Mouse (Mus musculus) liver, adult 10 weeks (tissue): Measurements from ENCODE around the gene Ccdc155. TPM values are rescaled to one million over a fixed set of nuclear protein-coding genes. Genes with fewer than 3 reads are reported as not detected.

ENCODE experiments used
- polyA plus RNA-seq: library from polyadenylated mRNA; stranded (reverse); fragments of 350-450 nt; fragmentation: Illumina TruSeq; extraction: RNeasy Lipid Tissue Mini Kit (QIAGEN cat#74804); gene quantifications from one replicate; pipeline ENCODE4 v1.2.3, GENCODE M21; 2014; ENCODE audit warnings: low read depth, low replicate concordance

Gene Ccdc155
- polyA plus RNA-seq = not detected

DNA sequence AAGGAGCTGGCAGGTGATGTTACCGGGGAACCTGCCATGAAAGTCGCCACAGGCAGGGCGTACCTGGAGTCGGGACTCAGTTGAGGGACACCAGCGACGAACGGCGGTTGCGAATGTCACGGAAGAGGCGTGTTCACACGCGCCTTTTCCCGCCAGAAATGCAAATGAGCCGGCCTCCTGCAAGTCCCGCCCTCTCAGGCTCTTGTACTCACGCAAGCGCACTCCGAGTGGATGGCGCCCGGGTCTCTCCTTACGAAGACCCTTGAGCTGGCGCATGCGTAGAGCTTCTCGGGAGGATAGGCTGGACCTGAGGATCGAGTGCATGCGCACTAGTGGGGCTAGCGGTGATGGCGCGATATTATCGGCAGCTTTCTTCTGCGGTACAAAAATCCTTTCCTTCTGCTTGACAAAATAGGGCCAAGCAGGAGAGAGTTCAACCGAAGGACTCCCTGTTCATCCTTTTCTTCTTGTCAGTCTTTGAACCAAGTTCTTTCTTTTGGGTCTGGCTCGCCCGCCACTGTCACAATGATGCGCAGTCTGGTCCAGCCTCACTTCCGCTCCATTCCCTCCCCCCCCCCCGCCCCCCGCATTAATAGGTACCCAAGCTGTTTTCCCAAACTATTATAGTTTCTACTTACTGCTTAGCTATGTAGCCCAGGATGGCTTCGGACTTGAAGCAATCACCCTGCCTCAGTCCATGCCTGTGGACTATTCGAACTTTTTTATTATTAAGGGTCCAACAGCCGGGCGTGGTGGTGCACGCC, at the start of gene Ccdc155:
Gene Ccdc155, minus strand, starts transcription at position 513 of the 764 bp plus-strand sequence.

DNA sequence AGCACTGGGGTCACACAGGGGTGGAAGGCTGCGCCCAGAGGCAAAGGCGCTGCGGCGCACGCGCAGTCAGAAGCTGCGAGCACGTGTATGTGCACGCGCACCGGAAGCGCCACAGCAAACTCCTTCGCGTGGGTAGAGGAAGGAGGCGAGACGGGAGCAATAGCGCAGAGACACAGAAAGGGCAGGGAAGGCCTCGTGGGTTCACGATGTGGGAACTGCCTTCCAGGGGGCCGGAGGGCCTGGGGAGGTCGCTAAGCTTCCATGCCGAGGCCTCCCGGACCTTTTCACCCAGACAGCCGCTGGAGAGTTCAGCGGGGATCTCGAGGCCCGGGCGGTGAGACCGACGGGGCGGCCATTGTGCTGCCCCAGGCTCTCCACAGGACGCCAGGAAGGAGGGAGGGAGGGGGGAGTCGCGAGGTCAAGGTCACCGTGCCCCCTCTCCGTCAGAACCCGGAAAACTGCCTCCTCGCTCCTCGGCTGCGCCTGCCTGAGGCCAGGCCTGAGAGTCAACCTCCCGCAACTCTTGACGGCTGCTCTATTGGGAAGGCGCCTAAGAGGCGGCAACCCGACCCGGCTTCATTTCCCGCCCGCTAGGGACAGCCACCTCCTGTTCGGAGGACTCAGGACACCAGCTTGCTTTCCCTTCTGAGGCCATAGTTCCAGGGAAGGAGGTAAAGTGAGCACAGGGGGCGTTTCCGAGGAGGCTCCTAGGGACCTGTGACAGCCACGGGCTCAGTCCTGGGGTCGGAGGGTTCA, 36.1 kb upstream of the Ccdc155 start, which contains the start of gene Slc6a16:
Gene Slc6a16, plus strand, starts transcription at position 453 of the 756 bp plus-strand sequence.

DNA sequence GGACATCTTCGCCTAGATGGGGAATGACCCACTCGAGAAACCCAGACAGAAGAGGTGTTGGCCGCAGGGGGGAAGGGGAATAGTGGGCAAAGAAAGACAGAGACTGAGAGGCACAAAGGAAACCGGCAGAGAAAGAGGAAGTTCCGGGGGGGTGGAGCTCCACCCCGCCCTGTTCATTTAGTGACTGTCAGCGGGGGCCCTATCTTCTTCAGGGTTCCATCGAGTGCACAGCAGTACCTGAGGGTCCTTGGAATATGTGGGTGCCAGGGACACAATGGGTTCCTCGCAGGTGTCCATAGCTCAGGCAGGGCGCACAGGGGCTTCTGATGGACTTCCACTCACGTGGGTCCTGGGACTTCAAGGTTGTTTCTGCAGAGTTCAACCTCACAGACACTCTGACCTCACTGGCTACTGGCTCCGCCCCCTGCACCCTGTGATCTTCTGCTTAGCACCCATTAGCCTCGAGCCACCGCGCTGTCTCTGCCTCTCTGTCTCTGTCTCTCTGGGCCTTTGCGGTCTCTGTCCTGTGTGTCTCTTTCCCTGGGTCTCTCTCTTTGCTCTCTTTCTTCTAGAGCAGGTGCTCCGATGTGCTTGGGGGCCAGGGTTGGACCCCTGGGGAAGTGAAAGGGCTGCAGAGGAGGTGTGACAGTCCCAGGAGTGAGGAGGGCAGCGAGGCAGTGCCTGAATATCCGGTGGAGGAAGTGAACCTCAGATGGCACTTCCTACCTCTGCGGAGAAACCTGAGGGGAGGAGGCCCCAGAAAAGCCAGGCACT, 34.2 kb upstream of the Ccdc155 start, which contains the start of gene Cd37:
Gene Cd37, minus strand, starts transcription at position 393 of the 774 bp plus-strand sequence.

DNA sequence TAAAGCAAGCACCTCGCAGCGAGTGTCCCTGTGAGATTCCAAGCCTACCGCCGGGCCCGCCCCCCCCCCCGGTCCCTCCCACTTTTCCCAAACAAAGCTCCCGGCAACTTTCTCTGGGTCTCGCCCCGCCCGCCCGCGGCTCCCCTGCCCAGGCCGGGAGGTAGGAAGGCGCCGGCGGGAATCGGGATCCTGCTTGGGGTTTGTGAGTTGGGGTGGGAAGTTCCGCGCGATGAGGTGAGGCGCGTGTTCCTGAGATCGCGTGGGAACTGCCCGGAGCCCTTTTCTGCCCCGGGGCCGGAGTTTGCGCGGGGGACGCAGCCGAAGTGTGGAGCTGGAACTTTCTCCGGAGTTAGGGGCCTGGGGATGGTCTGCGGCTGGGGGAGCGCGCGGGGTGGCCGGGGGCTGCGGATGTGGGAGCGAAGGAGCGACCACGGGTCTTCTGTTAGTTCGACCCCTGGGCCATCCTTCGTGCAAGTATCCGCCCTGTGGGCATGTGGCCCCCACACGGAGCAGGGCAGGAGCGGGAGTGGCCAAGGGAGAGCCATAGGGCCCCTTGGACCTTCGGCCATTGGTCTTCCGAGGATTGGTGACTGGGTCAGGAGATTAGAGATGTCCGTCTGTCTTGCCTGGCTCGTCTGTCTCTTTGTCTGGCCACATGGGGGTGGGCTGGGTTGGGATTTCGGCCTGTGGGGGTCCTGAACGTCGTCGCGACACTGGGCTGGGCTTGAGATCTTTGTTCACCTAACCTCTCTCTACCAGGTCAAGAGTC, 11.2 kb upstream of the Ccdc155 start, which contains the start of gene Tead2:
Gene Tead2, plus strand, starts transcription at position 81 of the 769 bp plus-strand sequence.

DNA sequence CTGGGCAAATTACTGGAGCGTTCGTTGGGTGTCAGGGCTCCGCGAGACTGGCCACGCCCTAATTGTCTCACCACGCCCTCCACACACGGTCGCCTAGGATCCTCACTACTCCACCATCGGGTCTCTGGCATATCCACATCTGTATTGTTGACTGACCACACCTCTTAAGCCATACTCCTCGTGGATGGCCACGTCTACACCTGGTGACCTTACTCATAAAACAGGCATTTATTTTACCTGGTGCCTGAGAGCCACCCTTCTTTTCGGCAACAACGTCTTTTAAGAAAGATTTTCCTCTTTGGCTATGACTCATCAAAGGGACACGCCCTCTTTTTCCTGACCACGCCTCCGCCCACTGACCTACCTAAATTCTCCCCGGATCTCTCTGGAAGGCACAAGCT, 7.2 kb upstream of the Ccdc155 start, which contains the start of gene Dkkl1:
Gene Dkkl1, minus strand, starts transcription at position 297 of the 401 bp plus-strand sequence.

DNA sequence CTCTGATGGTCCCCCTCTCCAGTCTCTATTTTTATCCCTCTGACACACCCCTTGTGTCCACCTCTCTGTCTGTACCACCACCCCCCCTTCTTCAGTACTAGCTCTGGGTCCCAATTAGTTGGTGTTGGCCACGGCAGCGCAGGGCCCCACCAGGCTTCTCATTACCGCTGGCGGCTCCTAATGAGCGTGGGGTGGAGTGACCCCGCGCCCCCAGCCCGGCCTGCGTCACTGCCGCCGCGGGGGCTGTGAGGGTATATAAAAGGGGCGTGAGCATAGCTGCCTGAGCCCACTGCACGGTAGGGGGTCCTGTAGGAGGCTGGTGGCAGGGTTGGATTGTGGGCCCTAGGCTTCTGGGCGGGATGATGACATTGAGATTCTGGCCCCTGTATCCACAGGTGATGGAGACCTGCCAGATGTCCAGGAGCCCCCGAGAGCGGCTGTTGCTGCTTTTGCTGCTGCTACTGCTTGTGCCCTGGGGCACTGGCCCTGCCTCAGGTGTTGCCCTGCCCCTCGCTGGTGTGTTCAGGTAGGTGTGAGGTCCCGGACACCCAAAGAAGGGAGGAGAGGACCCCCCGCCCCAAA, 23.7 kb downstream of the Ccdc155 start, which contains the start of gene Pth2:
Gene Pth2, plus strand, starts transcription at position 100 of the 582 bp plus-strand sequence.

DNA sequence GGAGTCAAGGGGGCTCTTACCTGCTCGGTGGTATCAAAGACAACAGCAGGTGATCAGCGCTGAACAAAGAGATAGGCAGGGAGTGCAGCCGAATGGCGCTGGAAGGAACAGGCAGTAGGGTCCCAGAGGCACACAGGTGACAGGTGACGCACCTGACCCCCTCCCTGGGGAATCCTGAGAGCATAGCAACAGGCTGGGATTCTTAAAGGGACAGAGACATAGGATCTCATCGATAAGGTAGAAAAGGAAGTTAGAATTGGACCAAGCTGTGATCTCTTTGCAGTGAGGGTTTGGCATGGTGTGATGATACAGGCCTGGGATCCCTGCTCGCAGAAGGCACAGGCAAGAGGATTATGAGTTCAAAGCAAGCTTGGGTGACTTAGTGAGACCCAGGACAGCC, 25.2 kb downstream of the Ccdc155 start, which contains the start of gene Gfy:
Gene Gfy, minus strand, starts transcription at position 101 of the 400 bp plus-strand sequence.

DNA sequence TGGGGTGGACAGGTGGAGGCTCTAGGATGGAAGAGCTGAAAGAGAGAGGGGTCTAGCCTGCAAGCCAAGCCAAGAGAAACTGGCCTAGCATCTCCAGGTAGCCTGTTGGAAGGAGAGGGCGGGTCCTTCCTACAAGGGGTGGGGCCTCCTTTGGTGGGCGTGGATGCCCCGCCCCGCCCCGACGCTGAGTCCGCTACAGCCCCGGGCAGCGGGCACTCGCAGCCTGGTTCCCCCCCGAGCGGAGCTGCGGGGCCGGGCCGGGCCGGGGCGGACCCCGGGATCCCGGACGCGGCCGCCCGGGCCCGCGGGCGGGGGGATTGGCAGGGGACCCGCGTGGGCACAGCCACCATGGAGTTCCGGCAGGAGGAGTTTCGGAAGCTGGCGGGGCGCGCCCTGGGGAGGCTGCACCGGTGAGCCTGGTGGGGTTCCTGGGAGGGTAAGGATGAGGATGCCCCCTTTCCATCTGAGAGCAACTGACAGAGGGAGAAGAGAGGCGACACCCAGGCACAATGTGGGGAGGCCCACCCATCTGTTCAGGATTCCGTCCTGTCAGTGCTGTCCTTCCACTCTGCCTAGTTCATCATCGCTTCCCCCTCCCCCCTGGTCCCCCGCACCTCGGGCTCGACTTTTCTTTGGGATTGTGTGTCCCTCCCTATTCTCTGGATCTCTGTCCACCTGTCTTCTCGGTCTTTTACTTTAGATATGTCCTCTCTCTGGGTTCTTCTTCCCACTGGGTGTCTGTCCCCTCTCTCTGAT, 40.8 kb downstream of the Ccdc155 start, which contains the start of gene Slc17a7:
Gene Slc17a7, plus strand, starts transcription at position 215 of the 756 bp plus-strand sequence.

DNA sequence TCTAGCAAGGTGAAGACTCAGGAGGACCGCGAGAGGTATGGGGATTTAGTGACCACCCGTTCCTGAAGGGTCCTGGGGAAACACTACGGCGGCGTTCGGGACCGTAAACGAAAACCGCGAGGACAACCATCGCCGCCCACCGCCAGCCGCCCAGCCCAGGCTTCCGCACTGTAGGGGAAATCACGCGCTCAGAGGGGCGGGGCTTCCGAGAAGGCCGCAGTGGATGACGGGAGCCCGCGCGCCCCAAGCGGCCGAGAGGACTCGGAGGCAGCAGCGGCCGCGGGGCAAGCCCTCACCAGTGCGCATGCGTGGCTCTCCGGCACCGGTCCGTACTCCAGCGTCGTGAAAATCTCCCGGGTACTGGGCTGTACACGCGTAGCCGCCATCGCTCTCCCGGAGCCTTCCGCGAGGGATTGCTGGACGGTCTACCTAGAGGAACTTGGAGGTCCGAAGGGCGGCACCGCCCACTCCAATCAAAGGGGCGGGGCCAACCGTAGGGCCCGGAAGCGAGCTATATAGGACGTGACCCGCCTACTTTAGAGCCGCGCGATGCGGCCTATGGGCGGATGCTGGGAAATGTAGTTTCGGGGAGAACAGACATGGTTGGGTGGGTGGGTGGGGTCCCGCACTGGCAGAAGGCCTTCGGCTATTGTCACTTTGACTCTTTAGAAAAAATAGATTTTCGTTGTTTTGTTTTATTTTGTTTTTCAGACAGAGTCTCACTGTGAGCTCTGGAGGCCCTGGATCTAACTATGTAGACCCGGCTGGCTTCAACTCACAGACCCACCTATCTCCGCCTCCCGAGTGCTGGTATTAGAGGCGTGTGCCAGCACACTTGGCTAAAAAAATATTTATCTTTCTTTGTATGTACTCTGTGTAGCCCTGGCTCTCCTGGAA, 50.3 kb downstream of the Ccdc155 start, which contains the start of the genes Pih1d1 and Aldh16a1:
Gene Pih1d1, plus strand, starts transcription at position 208 of the 897 bp plus-strand sequence.
Gene Aldh16a1, minus strand, starts transcription at position 489 of the 897 bp plus-strand sequence.

DNA sequence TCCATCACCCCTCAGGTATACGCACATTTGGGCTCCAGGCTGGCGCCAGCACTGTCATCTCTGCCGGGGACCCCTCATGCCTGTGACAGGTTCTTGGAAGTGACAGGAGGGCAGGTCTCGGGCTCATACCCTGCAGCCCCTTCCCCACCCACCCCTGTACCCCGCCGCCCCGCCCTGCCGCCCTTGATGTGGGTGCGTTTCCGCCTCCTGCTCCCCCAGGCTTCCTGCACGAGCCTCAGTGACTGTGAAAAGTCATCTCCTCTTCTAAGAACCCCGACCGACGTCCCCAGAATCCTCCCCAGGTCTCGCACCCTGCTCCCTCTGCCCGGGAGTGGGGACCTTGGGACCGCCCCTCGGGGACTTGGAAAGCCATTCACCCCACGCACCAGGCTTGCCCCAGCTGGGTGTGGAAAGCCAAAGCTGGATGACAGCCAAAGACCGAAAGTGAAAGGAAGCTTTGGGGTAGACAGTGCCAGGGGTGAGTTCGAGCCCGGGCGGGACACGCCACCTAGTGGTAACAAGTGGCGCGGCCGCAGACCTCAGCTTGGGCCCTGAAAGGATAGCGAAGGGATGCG, 68.6 kb downstream of the Ccdc155 start, which contains the start of the genes Gm45713 and Flt3l:
Gene Gm45713, minus strand, starts transcription at position 239 of the 575 bp plus-strand sequence.
Gene Flt3l, minus strand, starts transcription at position 440 of the 575 bp plus-strand sequence.

Other genes with a start within 250 kb of the Ccdc155 start
- not detected for gene Cpt1c, start 230.0 kb downstream of the Ccdc155 start, polyA plus RNA-seq
- 4.2 TPM for gene Prmt1, start 218.3 kb downstream of the Ccdc155 start, polyA plus RNA-seq
- 21.4 TPM for gene Irf3, start 207.2 kb downstream of the Ccdc155 start, polyA plus RNA-seq
- 0.66 TPM for gene Bcl2l12, start 206.2 kb downstream of the Ccdc155 start, polyA plus RNA-seq
- gene Scaf1, start 188.5 kb downstream of the Ccdc155 start, polyA plus RNA-seq = 1.3 TPM
- 3.7 TPM for gene Rras, start 186.9 kb downstream of the Ccdc155 start, polyA plus RNA-seq
- gene Prr12, start 152.0 kb downstream of the Ccdc155 start, polyA plus RNA-seq = 0.11 TPM
- 3.2 TPM for gene Nosip, start 142.5 kb downstream of the Ccdc155 start, polyA plus RNA-seq
- gene Prrg2, start 142.2 kb downstream of the Ccdc155 start, polyA plus RNA-seq = 2.3 TPM
- not detected for gene Rcn3, start 112.7 kb downstream of the Ccdc155 start, polyA plus RNA-seq
- 33.3 TPM for gene Fcgrt, start 101.0 kb downstream of the Ccdc155 start, polyA plus RNA-seq
- 172 TPM for gene Rps11, start 80.5 kb downstream of the Ccdc155 start, polyA plus RNA-seq
- gene Rpl13a, start 76.1 kb downstream of the Ccdc155 start, polyA plus RNA-seq = 253 TPM
- gene Gm45713, start 68.7 kb downstream of the Ccdc155 start, polyA plus RNA-seq = not detected
- gene Flt3l, start 68.5 kb downstream of the Ccdc155 start, polyA plus RNA-seq = 5.4 TPM
- 3.9 TPM for gene Pih1d1, start 50.6 kb downstream of the Ccdc155 start, polyA plus RNA-seq
- 5.2 TPM for gene Aldh16a1, start 50.3 kb downstream of the Ccdc155 start, polyA plus RNA-seq
- not detected for gene Slc17a7, start 40.9 kb downstream of the Ccdc155 start, polyA plus RNA-seq
- gene Gfy, start 25.3 kb downstream of the Ccdc155 start, polyA plus RNA-seq = not detected
- not detected for gene Pth2, start 23.9 kb downstream of the Ccdc155 start, polyA plus RNA-seq
- not detected for gene Dkkl1, start 7.3 kb upstream of the Ccdc155 start, polyA plus RNA-seq
- gene Tead2, start 10.9 kb upstream of the Ccdc155 start, polyA plus RNA-seq = 0.19 TPM
- 0.34 TPM for gene Cd37, start 34.2 kb upstream of the Ccdc155 start, polyA plus RNA-seq
- 1.2 TPM for gene Slc6a16, start 36.2 kb upstream of the Ccdc155 start, polyA plus RNA-seq
- not detected for gene Slc6a21, start 72.6 kb upstream of the Ccdc155 start, polyA plus RNA-seq
- gene Trpm4, start 128.9 kb upstream of the Ccdc155 start, polyA plus RNA-seq = not detected
- gene Hrc, start 130.4 kb upstream of the Ccdc155 start, polyA plus RNA-seq = not detected
- not detected for gene Ppfia3, start 162.1 kb upstream of the Ccdc155 start, polyA plus RNA-seq
- gene Lin7b, start 165.7 kb upstream of the Ccdc155 start, polyA plus RNA-seq = not detected
- gene Snrnp70, start 190.8 kb upstream of the Ccdc155 start, polyA plus RNA-seq = 36.2 TPM
- gene Kcna7, start 200.8 kb upstream of the Ccdc155 start, polyA plus RNA-seq = not detected
- not detected for gene Ntf5, start 208.8 kb upstream of the Ccdc155 start, polyA plus RNA-seq
- gene Lhb, start 215.9 kb upstream of the Ccdc155 start, polyA plus RNA-seq = not detected
- 0.64 TPM for gene Gys1, start 230.0 kb upstream of the Ccdc155 start, polyA plus RNA-seq
- gene Ruvbl2, start 233.2 kb upstream of the Ccdc155 start, polyA plus RNA-seq = 0.58 TPM